Mouse (Mus musculus) ES-E14 (cell line): ENCODE results near the gene Ankrd1.

Source experiments
- HCFC1 ChIP-seq: IDR thresholded peaks from 2 replicates; pipeline ENCODE4 v1.6.1; 2012; ENCODE audit warnings: low read length, inconsistent platforms, borderline replicate concordance; ENCODE audit not compliant: insufficient read depth
- ZC3H11A ChIP-seq: IDR thresholded peaks from 2 replicates; pipeline ENCODE4 v1.6.1; 2012; ENCODE audit warnings: low read depth, mild to moderate bottlenecking, inconsistent platforms, low read length, borderline replicate concordance
- ZNF384 ChIP-seq: IDR thresholded peaks from 2 replicates; pipeline ENCODE4 v1.6.1; 2012; ENCODE audit warnings: low read depth, low read length, inconsistent platforms

- no peak for TF ChIP-seq ZNF384
- TF ChIP-seq ZC3H11A, result no peak
- no peak for TF ChIP-seq HCFC1
These were observed 13.8 kb upstream of the Ankrd1 start for GRCm38 (mm10) chr19:36133731-36134130.
